Mouse (Mus musculus): ENCODE results near the gene Tbc1d22b. TPM values are rescaled to one million over a fixed set of nuclear protein-coding genes. Genes with fewer than 3 reads are reported as not detected.
"Not testable (repeated sequence)": the region's sequence is repeated elsewhere in the genome, so short reads cannot be mapped to it uniquely, and the experiment has no call there.

Tbc1d22b gene
- polyA plus RNA-seq, 1 experiment from 2014 or later, result 27.7 TPM

DNA sequence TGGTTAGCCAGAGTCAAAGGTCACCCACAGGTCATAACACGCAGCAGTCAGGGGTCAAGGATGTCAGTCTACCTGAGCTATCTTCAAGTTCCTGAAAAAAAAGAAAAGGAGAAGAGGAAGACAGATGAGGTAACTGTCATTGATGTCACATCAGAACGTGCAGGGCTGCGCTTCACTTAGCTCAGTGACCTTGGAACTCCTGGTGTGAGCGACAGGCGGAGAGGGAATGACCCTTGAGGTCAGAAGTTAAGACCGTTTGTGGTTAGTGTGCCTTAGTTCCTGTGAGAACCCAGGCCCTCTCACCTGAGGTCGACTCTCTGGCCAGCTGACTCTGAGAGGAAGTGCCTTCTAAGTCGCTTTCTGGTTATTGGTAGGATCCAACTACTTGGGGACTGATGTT, 38.9 kb upstream of the Tbc1d22b start:
- H3K27me3 ChIP-seq (ENCODE audit: control insufficient read depth, insufficient read depth, low read length), result no peaks in the 10 kb centered on the region
- DNase-seq (no peak), ATAC-seq (ENCODE audit: low FRiP score, low TSS enrichment) (no peak)
- no peak overlapping the region for H3K4me2 ChIP-seq (ENCODE audit: low read length)
- H3K27ac ChIP-seq (replicated peaks; ENCODE audit: low read depth, low read length), result no peak overlapping the region
- no peaks in the 10 kb centered on the region for H3K9me3 ChIP-seq (ENCODE audit: control insufficient read depth, low read length)
- no peak overlapping the region for H3K4me3 ChIP-seq (replicated peaks; ENCODE audit: low read depth, low read length)
- 68% methylated on average over 8 of the region's 8 CpGs for WGBS
- H3K4me1 ChIP-seq (ENCODE audit: control insufficient read depth, insufficient read depth, low read length), result no peaks in the 10 kb centered on the region
- H3K36me3 ChIP-seq (ENCODE audit: control insufficient read depth, insufficient read depth, low read length), result no peaks in the 10 kb centered on the region
- no peak overlapping the region for H3K9ac ChIP-seq (replicated peaks; ENCODE audit: low read length)

GRCm38 (mm10) chr17:29513044-29513730, 36.4 kb upstream of the Tbc1d22b start:
- Histone ChIP-seq H3K36me3 (ENCODE audit: control insufficient read depth, insufficient read depth, low read length) (no peaks in the 10 kb centered on the region), H3K27ac (replicated peaks; ENCODE audit: low read depth, low read length) (no peak overlapping the region), H3K9ac (replicated peaks; ENCODE audit: low read length) (no peak overlapping the region), H3K4me3 (replicated peaks; ENCODE audit: low read depth, low read length) (no peak overlapping the region), H3K27me3 (ENCODE audit: control insufficient read depth, insufficient read depth, low read length) (no peaks in the 10 kb centered on the region), H3K4me2 (ENCODE audit: low read length) (no peak overlapping the region), H3K4me1 (ENCODE audit: control insufficient read depth, insufficient read depth, low read length) (no peaks in the 10 kb centered on the region), H3K9me3 (ENCODE audit: control insufficient read depth, low read length) (no peaks in the 10 kb centered on the region)
- DNase-seq (peak; percentile 73), ATAC-seq (ENCODE audit: low FRiP score, low TSS enrichment) (no peak)
- WGBS, result 41% methylated on average over 13 of the region's 13 CpGs

DNA sequence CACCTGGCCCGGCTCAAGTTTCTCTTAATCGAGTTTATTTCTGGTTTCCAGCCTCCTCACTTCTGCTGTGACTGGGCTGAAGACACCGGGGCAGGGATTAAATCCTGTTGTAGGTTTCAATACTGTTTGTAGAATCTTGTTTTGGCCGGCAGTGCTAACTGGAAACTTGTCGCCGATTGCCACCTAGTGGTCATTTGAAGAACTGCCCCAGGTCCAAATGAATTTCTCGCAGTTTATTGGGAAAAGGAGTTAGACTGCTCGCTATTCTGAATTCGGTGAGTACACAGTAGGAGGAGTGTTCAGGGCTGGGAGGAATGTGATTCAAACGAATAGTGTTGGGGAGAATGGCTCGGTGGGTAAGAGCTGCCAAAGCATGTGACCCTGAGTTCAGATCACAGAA, 35.1 kb upstream of the Tbc1d22b start:
- H3K36me3 ChIP-seq (ENCODE audit: control insufficient read depth, insufficient read depth, low read length), result no peaks in the 10 kb centered on the region
- peak; percentile 92 for DNase-seq
- no peak overlapping the region for H3K9ac ChIP-seq (replicated peaks; ENCODE audit: low read length)
- no peak overlapping the region for H3K4me2 ChIP-seq (ENCODE audit: low read length)
- H3K27me3 ChIP-seq (ENCODE audit: control insufficient read depth, insufficient read depth, low read length), result no peaks in the 10 kb centered on the region
- no peak overlapping the region for H3K27ac ChIP-seq (replicated peaks; ENCODE audit: low read depth, low read length)
- H3K4me1 ChIP-seq (ENCODE audit: control insufficient read depth, insufficient read depth, low read length), result no peaks in the 10 kb centered on the region
- WGBS, result 5% methylated on average over 11 of the region's 11 CpGs
- ATAC-seq (ENCODE audit: low FRiP score, low TSS enrichment), result no peak
- H3K4me3 ChIP-seq (replicated peaks; ENCODE audit: low read depth, low read length), result no peak overlapping the region
- H3K9me3 ChIP-seq (ENCODE audit: control insufficient read depth, low read length), result no peaks in the 10 kb centered on the region

GRCm38 (mm10) chr17:29518665-29519064, 30.9 kb upstream of the Tbc1d22b start:
- not testable (repeated sequence) for DNase-seq; H3K36me3 ChIP-seq (ENCODE audit: control insufficient read depth, insufficient read depth, low read length); H3K9me3 ChIP-seq (ENCODE audit: control insufficient read depth, low read length); H3K9ac ChIP-seq (replicated peaks; ENCODE audit: low read length); H3K4me3 ChIP-seq (replicated peaks; ENCODE audit: low read depth, low read length); H3K4me2 ChIP-seq (ENCODE audit: low read length); H3K27ac ChIP-seq (replicated peaks; ENCODE audit: low read depth, low read length); ATAC-seq (ENCODE audit: low FRiP score, low TSS enrichment); H3K4me1 ChIP-seq (ENCODE audit: control insufficient read depth, insufficient read depth, low read length); H3K27me3 ChIP-seq (ENCODE audit: control insufficient read depth, insufficient read depth, low read length)
- WGBS, result 91% methylated on average over 5 of the region's 5 CpGs

GRCm38 (mm10) chr17:29519731-29520130, 29.9 kb upstream of the Tbc1d22b start:
- Histone ChIP-seq H3K4me3 (replicated peaks; ENCODE audit: low read depth, low read length) (no peak overlapping the region), H3K4me1 (ENCODE audit: control insufficient read depth, insufficient read depth, low read length) (no peaks in the 10 kb centered on the region), H3K36me3 (ENCODE audit: control insufficient read depth, insufficient read depth, low read length) (no peaks in the 10 kb centered on the region), H3K27me3 (ENCODE audit: control insufficient read depth, insufficient read depth, low read length) (no peaks in the 10 kb centered on the region), H3K9ac (replicated peaks; ENCODE audit: low read length) (no peak overlapping the region), H3K27ac (replicated peaks; ENCODE audit: low read depth, low read length) (no peak overlapping the region), H3K4me2 (ENCODE audit: low read length) (no peak overlapping the region), H3K9me3 (ENCODE audit: control insufficient read depth, low read length) (no peaks in the 10 kb centered on the region)
- 73% methylated on average over 8 of the region's 8 CpGs for WGBS
- ATAC-seq (ENCODE audit: low FRiP score, low TSS enrichment), result no peak
- no peak for DNase-seq

DNA sequence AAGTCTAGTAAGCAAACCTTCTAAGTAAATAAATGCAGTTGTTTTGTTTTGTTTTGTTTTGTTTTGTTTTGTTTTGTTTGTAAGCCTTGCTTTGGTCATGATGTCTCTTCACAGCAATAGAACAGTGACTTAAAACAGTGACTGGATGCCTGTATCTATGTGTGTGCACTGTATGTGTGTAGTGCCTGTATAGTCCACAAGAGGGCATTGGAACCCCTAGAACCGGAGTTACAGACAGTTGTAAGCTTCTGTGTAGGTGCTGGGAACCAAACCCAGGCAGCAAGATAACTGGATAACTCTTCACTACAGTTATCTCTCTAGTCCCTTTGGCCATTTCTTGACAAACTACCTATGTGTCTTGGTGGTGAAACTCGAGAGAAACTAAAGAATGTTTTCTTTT, 24.0 kb upstream of the Tbc1d22b start:
- Histone ChIP-seq H3K4me2 (ENCODE audit: low read length) (no peak overlapping the region), H3K9ac (replicated peaks; ENCODE audit: low read length) (no peak overlapping the region), H3K9me3 (ENCODE audit: control insufficient read depth, low read length) (peaks cover 3% of the 10 kb centered on the region; the same call in 1 of the 2 replicates), H3K27ac (replicated peaks; ENCODE audit: low read depth, low read length) (no peak overlapping the region), H3K4me1 (ENCODE audit: control insufficient read depth, insufficient read depth, low read length) (no peaks in the 10 kb centered on the region), H3K4me3 (replicated peaks; ENCODE audit: low read depth, low read length) (no peak overlapping the region), H3K36me3 (ENCODE audit: control insufficient read depth, insufficient read depth, low read length) (no peaks in the 10 kb centered on the region), H3K27me3 (ENCODE audit: control insufficient read depth, insufficient read depth, low read length) (no peaks in the 10 kb centered on the region)
- WGBS, result 88% methylated on average over 2 of the region's 2 CpGs
- ATAC-seq (ENCODE audit: low FRiP score, low TSS enrichment), result no peak
- DNase-seq, result no peak

GRCm38 (mm10) chr17:29528568-29529187, 20.9 kb upstream of the Tbc1d22b start:
- H3K9me3 ChIP-seq (ENCODE audit: control insufficient read depth, low read length), result peaks cover 3% of the 10 kb centered on the region; the same call in 1 of the 2 replicates
- no peaks in the 10 kb centered on the region for H3K4me1 ChIP-seq (ENCODE audit: control insufficient read depth, insufficient read depth, low read length)
- no peaks in the 10 kb centered on the region for H3K36me3 ChIP-seq (ENCODE audit: control insufficient read depth, insufficient read depth, low read length)
- H3K4me2 ChIP-seq (ENCODE audit: low read length), result no peak overlapping the region
- H3K9ac ChIP-seq (replicated peaks; ENCODE audit: low read length), result no peak overlapping the region
- H3K27ac ChIP-seq (replicated peaks; ENCODE audit: low read depth, low read length), result no peak overlapping the region
- 91% methylated on average over 8 of the region's 8 CpGs for WGBS
- peak; percentile 17 for DNase-seq
- H3K27me3 ChIP-seq (ENCODE audit: control insufficient read depth, insufficient read depth, low read length), result no peaks in the 10 kb centered on the region
- H3K4me3 ChIP-seq (replicated peaks; ENCODE audit: low read depth, low read length), result no peak overlapping the region
- ATAC-seq (ENCODE audit: low FRiP score, low TSS enrichment), result no peak

DNA sequence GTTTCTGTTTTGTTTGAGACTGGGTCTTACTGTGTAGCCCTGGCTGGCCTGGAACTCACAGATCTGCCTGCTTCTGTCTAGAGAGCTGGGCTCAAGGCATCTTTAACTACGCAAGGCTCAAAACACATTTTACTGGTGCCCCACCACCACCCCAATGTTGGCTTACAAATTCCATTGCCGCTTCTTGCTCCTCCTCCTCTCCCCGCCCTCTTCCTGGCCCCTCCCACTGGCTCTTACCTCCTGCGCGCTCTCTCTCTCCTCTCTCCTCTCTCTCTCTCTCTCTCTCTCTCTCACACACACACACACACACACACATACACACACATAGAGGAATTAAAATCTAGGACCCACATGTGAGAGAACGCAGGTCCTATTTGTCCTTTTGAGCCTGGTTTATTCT, 19.1 kb upstream of the Tbc1d22b start:
- 84% methylated on average over 6 of the region's 6 CpGs for WGBS
- Histone ChIP-seq H3K4me1 (ENCODE audit: control insufficient read depth, insufficient read depth, low read length) (no peaks in the 10 kb centered on the region), H3K9me3 (ENCODE audit: control insufficient read depth, low read length) (peaks cover 3% of the 10 kb centered on the region; the same call in 1 of the 2 replicates), H3K27me3 (ENCODE audit: control insufficient read depth, insufficient read depth, low read length) (no peaks in the 10 kb centered on the region), H3K27ac (replicated peaks; ENCODE audit: low read depth, low read length) (no peak overlapping the region), H3K9ac (replicated peaks; ENCODE audit: low read length) (no peak overlapping the region), H3K36me3 (ENCODE audit: control insufficient read depth, insufficient read depth, low read length) (no peaks in the 10 kb centered on the region), H3K4me3 (replicated peaks; ENCODE audit: low read depth, low read length) (no peak overlapping the region), H3K4me2 (ENCODE audit: low read length) (no peak overlapping the region)
- no peak for DNase-seq
- no peak for ATAC-seq (ENCODE audit: low FRiP score, low TSS enrichment)

DNA sequence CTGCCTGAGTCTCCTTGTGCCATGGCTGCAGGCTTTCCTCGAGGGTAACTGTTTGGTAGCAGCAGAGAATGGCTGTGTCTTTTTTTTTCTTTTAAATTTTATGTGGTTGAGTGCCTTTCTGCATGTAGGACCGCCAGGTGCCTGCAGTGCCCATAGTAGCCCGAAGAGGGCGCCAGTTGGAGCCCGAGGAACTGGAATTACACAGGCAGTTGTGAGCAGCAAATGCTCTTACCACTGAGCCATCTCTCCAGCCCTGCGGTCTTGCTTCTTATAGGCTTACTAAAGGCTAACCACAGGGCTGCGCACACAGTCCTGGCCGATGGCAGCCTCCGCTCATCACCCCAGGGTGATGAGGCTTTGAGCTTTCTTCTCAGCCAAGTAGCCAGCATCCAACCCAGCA, 18.3 kb upstream of the Tbc1d22b start:
- Histone ChIP-seq H3K9me3 (ENCODE audit: control insufficient read depth, low read length) (no peaks in the 10 kb centered on the region), H3K4me2 (ENCODE audit: low read length) (no peak overlapping the region), H3K4me3 (replicated peaks; ENCODE audit: low read depth, low read length) (no peak overlapping the region), H3K36me3 (ENCODE audit: control insufficient read depth, insufficient read depth, low read length) (no peaks in the 10 kb centered on the region), H3K27ac (replicated peaks; ENCODE audit: low read depth, low read length) (no peak overlapping the region), H3K27me3 (ENCODE audit: control insufficient read depth, insufficient read depth, low read length) (no peaks in the 10 kb centered on the region), H3K9ac (replicated peaks; ENCODE audit: low read length) (no peak overlapping the region), H3K4me1 (ENCODE audit: control insufficient read depth, insufficient read depth, low read length) (no peaks in the 10 kb centered on the region)
- WGBS, result 76% methylated on average over 9 of the region's 9 CpGs
- DNase-seq, result no peak
- no peak for ATAC-seq (ENCODE audit: low FRiP score, low TSS enrichment)

Data from midbrain, embryonic 14.5 days (tissue).